Mouse (Mus musculus): Measurements from ENCODE around the gene Plch1. TPM values are rescaled to one million over a fixed set of nuclear protein-coding genes. Genes with fewer than 3 reads are reported as not detected.

Plch1 gene
- polyA plus RNA-seq, 1 experiment from 2014 or later: 0.07 TPM

- H3K27ac ChIP-seq (ENCODE audit: low read length): no peak overlapping the region
- no peaks in the 10 kb centered on the region for H3K36me3 ChIP-seq (ENCODE audit: control insufficient read depth, insufficient read depth)
- no peak overlapping the region for H3K4me3 ChIP-seq (ENCODE audit: low read depth, low read length)
- 59% methylated on average over 2 of the region's 2 CpGs for WGBS (ENCODE audit: insufficient replicate concordance)
- no peak overlapping the region for H3K4me2 ChIP-seq (ENCODE audit: low read depth, low read length)
- no peak overlapping the region for H3K9ac ChIP-seq (ENCODE audit: low read depth, low read length)
- no peaks in the 10 kb centered on the region for H3K4me1 ChIP-seq (ENCODE audit: control insufficient read depth, low read depth, low read length)
- no peaks in the 10 kb centered on the region for H3K27me3 ChIP-seq (ENCODE audit: control insufficient read depth, insufficient read depth, low read depth, low read length)
- no peak for ATAC-seq (ENCODE audit: low read depth)
- no peaks in the 10 kb centered on the region for H3K9me3 ChIP-seq (replicated peaks; ENCODE audit: control insufficient read depth, low read length)
Measured at GRCm38 (mm10) chr3:63805496-63805895, 93.8 kb downstream of the Plch1 start.

GRCm38 (mm10) chr3:63800685-63801084 is 98.6 kb downstream of the Plch1 start:
- no peak overlapping the region for H3K4me2 ChIP-seq (ENCODE audit: low read depth, low read length)
- H3K36me3 ChIP-seq (ENCODE audit: control insufficient read depth, insufficient read depth): no peaks in the 10 kb centered on the region
- no peak overlapping the region for H3K4me3 ChIP-seq (ENCODE audit: low read depth, low read length)
- 34% methylated on average over 5 of the region's 5 CpGs for WGBS (ENCODE audit: insufficient replicate concordance)
- no peak overlapping the region for H3K27ac ChIP-seq (ENCODE audit: low read length)
- H3K9me3 ChIP-seq (replicated peaks; ENCODE audit: control insufficient read depth, low read length): no peaks in the 10 kb centered on the region
- no peaks in the 10 kb centered on the region for H3K4me1 ChIP-seq (ENCODE audit: control insufficient read depth, low read depth, low read length)
- ATAC-seq (ENCODE audit: low read depth): no peak
- H3K27me3 ChIP-seq (ENCODE audit: control insufficient read depth, insufficient read depth, low read depth, low read length): no peaks in the 10 kb centered on the region
- no peak overlapping the region for H3K9ac ChIP-seq (ENCODE audit: low read depth, low read length)

- Histone ChIP-seq H3K4me2 (ENCODE audit: low read depth, low read length) (no peak overlapping the region), H3K27ac (ENCODE audit: low read length) (no peak overlapping the region), H3K4me1 (ENCODE audit: control insufficient read depth, low read depth, low read length) (no peaks in the 10 kb centered on the region), H3K9ac (ENCODE audit: low read depth, low read length) (no peak overlapping the region), H3K9me3 (replicated peaks; ENCODE audit: control insufficient read depth, low read length) (no peaks in the 10 kb centered on the region; the same call in 1 of the 2 replicates), H3K36me3 (ENCODE audit: control insufficient read depth, insufficient read depth) (no peaks in the 10 kb centered on the region), H3K4me3 (ENCODE audit: low read depth, low read length) (no peak overlapping the region), H3K27me3 (ENCODE audit: control insufficient read depth, insufficient read depth, low read depth, low read length) (no peaks in the 10 kb centered on the region)
- 55% methylated on average over 5 of the region's 5 CpGs for WGBS (ENCODE audit: insufficient replicate concordance)
- no peak for ATAC-seq (ENCODE audit: low read depth)
Measured at GRCm38 (mm10) chr3:63786805-63787365, 112.4 kb downstream of the Plch1 start.

GRCm38 (mm10) chr3:63772617-63773305 is 126.5 kb downstream of the Plch1 start:
- Histone ChIP-seq H3K9me3 (replicated peaks; ENCODE audit: control insufficient read depth, low read length) (no peaks in the 10 kb centered on the region), H3K4me3 (ENCODE audit: low read depth, low read length) (no peak overlapping the region), H3K27ac (ENCODE audit: low read length) (no peak overlapping the region), H3K9ac (ENCODE audit: low read depth, low read length) (no peak overlapping the region), H3K36me3 (ENCODE audit: control insufficient read depth, insufficient read depth) (no peaks in the 10 kb centered on the region), H3K4me2 (ENCODE audit: low read depth, low read length) (no peak overlapping the region), H3K27me3 (ENCODE audit: control insufficient read depth, insufficient read depth, low read depth, low read length) (no peaks in the 10 kb centered on the region), H3K4me1 (ENCODE audit: control insufficient read depth, low read depth, low read length) (no peaks in the 10 kb centered on the region)
- WGBS (ENCODE audit: insufficient replicate concordance): 53% methylated on average over 7 of the region's 7 CpGs
- no peak for ATAC-seq (ENCODE audit: low read depth)

- Histone ChIP-seq H3K36me3 (ENCODE audit: control insufficient read depth, insufficient read depth) (no peaks in the 10 kb centered on the region), H3K27me3 (ENCODE audit: control insufficient read depth, insufficient read depth, low read depth, low read length) (no peaks in the 10 kb centered on the region), H3K9ac (ENCODE audit: low read depth, low read length) (no peak overlapping the region), H3K27ac (ENCODE audit: low read length) (no peak overlapping the region), H3K4me3 (ENCODE audit: low read depth, low read length) (no peak overlapping the region), H3K4me2 (ENCODE audit: low read depth, low read length) (no peak overlapping the region), H3K9me3 (replicated peaks; ENCODE audit: control insufficient read depth, low read length) (no peaks in the 10 kb centered on the region), H3K4me1 (ENCODE audit: control insufficient read depth, low read depth, low read length) (no peaks in the 10 kb centered on the region)
- WGBS (ENCODE audit: insufficient replicate concordance): 65% methylated on average over 1 of the region's 1 CpGs
- ATAC-seq (ENCODE audit: low read depth): no peak
Measured at GRCm38 (mm10) chr3:63760821-63761220, 138.5 kb downstream of the Plch1 start.

GRCm38 (mm10) chr3:63740073-63740472 is 159.2 kb downstream of the Plch1 start:
- Histone ChIP-seq H3K4me3 (ENCODE audit: low read depth, low read length) (no peak overlapping the region), H3K27me3 (ENCODE audit: control insufficient read depth, insufficient read depth, low read depth, low read length) (no peaks in the 10 kb centered on the region), H3K9ac (ENCODE audit: low read depth, low read length) (no peak overlapping the region), H3K4me1 (ENCODE audit: control insufficient read depth, low read depth, low read length) (no peaks in the 10 kb centered on the region), H3K27ac (ENCODE audit: low read length) (no peak overlapping the region), H3K4me2 (ENCODE audit: low read depth, low read length) (no peak overlapping the region), H3K36me3 (ENCODE audit: control insufficient read depth, insufficient read depth) (no peaks in the 10 kb centered on the region), H3K9me3 (replicated peaks; ENCODE audit: control insufficient read depth, low read length) (no peaks in the 10 kb centered on the region)
- 61% methylated on average over 2 of the region's 2 CpGs for WGBS (ENCODE audit: insufficient replicate concordance)
- no peak for ATAC-seq (ENCODE audit: low read depth)

- Histone ChIP-seq H3K4me1 (ENCODE audit: control insufficient read depth, low read depth, low read length) (no peaks in the 10 kb centered on the region), H3K4me3 (ENCODE audit: low read depth, low read length) (no peak overlapping the region), H3K4me2 (ENCODE audit: low read depth, low read length) (no peak overlapping the region), H3K36me3 (ENCODE audit: control insufficient read depth, insufficient read depth) (no peaks in the 10 kb centered on the region), H3K27ac (ENCODE audit: low read length) (no peak overlapping the region), H3K9me3 (replicated peaks; ENCODE audit: control insufficient read depth, low read length) (no peaks in the 10 kb centered on the region), H3K9ac (ENCODE audit: low read depth, low read length) (no peak overlapping the region), H3K27me3 (ENCODE audit: control insufficient read depth, insufficient read depth, low read depth, low read length) (no peaks in the 10 kb centered on the region)
- ATAC-seq (ENCODE audit: low read depth): no peak
- 61% methylated on average over 1 of the region's 1 CpGs for WGBS (ENCODE audit: insufficient replicate concordance)
Measured at GRCm38 (mm10) chr3:63728325-63728724, 170.9 kb downstream of the Plch1 start.

GRCm38 (mm10) chr3:63726667-63727342 is 172.5 kb downstream of the Plch1 start:
- no peaks in the 10 kb centered on the region for H3K9me3 ChIP-seq (replicated peaks; ENCODE audit: control insufficient read depth, low read length)
- WGBS (ENCODE audit: insufficient replicate concordance): 52% methylated on average over 4 of the region's 4 CpGs
- H3K4me2 ChIP-seq (ENCODE audit: low read depth, low read length): no peak overlapping the region
- ATAC-seq (ENCODE audit: low read depth): no peak
- no peaks in the 10 kb centered on the region for H3K4me1 ChIP-seq (ENCODE audit: control insufficient read depth, low read depth, low read length)
- no peaks in the 10 kb centered on the region for H3K27me3 ChIP-seq (ENCODE audit: control insufficient read depth, insufficient read depth, low read depth, low read length)
- H3K27ac ChIP-seq (ENCODE audit: low read length): no peak overlapping the region
- no peak overlapping the region for H3K9ac ChIP-seq (ENCODE audit: low read depth, low read length)
- H3K36me3 ChIP-seq (ENCODE audit: control insufficient read depth, insufficient read depth): no peaks in the 10 kb centered on the region
- H3K4me3 ChIP-seq (ENCODE audit: low read depth, low read length): no peak overlapping the region

GRCm38 (mm10) chr3:63693694-63694093 is 205.6 kb downstream of the Plch1 start:
- Histone ChIP-seq H3K27me3 (ENCODE audit: control insufficient read depth, insufficient read depth, low read depth, low read length) (no peaks in the 10 kb centered on the region), H3K9me3 (replicated peaks; ENCODE audit: control insufficient read depth, low read length) (no peaks in the 10 kb centered on the region), H3K4me2 (ENCODE audit: low read depth, low read length) (no peak overlapping the region), H3K9ac (ENCODE audit: low read depth, low read length) (no peak overlapping the region), H3K27ac (ENCODE audit: low read length) (no peak overlapping the region), H3K4me1 (ENCODE audit: control insufficient read depth, low read depth, low read length) (no peaks in the 10 kb centered on the region), H3K4me3 (ENCODE audit: low read depth, low read length) (no peak overlapping the region), H3K36me3 (ENCODE audit: control insufficient read depth, insufficient read depth) (no peaks in the 10 kb centered on the region)
- ATAC-seq (ENCODE audit: low read depth): no peak
- WGBS (ENCODE audit: insufficient replicate concordance): 62% methylated on average over 2 of the region's 2 CpGs
